Mouse (Mus musculus): ENCODE results near the gene Hes6.

Gene Hes6

GRCm38 (mm10) chr1:91441855-91442254, 28.0 kb upstream of the Hes6 start:
- DNase-seq (ENCODE audit: low read depth), result no peak

- no peak for DNase-seq (ENCODE audit: low read depth)
Observed at GRCm38 (mm10) chr1:91439776-91440175, 25.9 kb upstream of the Hes6 start.

- DNase-seq (ENCODE audit: low read depth), result no peak
Observed at GRCm38 (mm10) chr1:91437573-91437972, 23.7 kb upstream of the Hes6 start.

GRCm38 (mm10) chr1:91437083-91437400, 23.2 kb upstream of the Hes6 start:
- no peak for DNase-seq (ENCODE audit: low read depth)

GRCm38 (mm10) chr1:91436380-91437082, 22.7 kb upstream of the Hes6 start:
- DNase-seq (ENCODE audit: low read depth), result no peak

GRCm38 (mm10) chr1:91435606-91436130, 21.8 kb upstream of the Hes6 start:
- DNase-seq (ENCODE audit: low read depth), result no peak

GRCm38 (mm10) chr1:91434905-91435304, 21.1 kb upstream of the Hes6 start:
- DNase-seq (ENCODE audit: low read depth), result no peak

GRCm38 (mm10) chr1:91430761-91431160, 16.9 kb upstream of the Hes6 start:
- no peak for DNase-seq (ENCODE audit: low read depth)

GRCm38 (mm10) chr1:91429212-91429611, 15.4 kb upstream of the Hes6 start:
- no peak for DNase-seq (ENCODE audit: low read depth)

- peak; percentile 59 for DNase-seq (ENCODE audit: low read depth)
Observed at GRCm38 (mm10) chr1:91428614-91429013, 14.8 kb upstream of the Hes6 start.

GRCm38 (mm10) chr1:91426397-91426796, 12.6 kb upstream of the Hes6 start:
- DNase-seq (ENCODE audit: low read depth), result no peak

- no peak for DNase-seq (ENCODE audit: low read depth)
Observed at GRCm38 (mm10) chr1:91420601-91421065, 6.8 kb upstream of the Hes6 start.

GRCm38 (mm10) chr1:91419862-91420600, 6.2 kb upstream of the Hes6 start:
- DNase-seq (ENCODE audit: low read depth), result no peak

- no peak for DNase-seq (ENCODE audit: low read depth)
Observed at GRCm38 (mm10) chr1:91417991-91418390, 4.2 kb upstream of the Hes6 start.

GRCm38 (mm10) chr1:91415311-91415710, 1.5 kb upstream of the Hes6 start:
- DNase-seq (ENCODE audit: low read depth), result no peak

GRCm38 (mm10) chr1:91414903-91415302, 1.1 kb upstream of the Hes6 start:
- no peak for DNase-seq (ENCODE audit: low read depth)

GRCm38 (mm10) chr1:91413536-91413897, 321 bp downstream of the Hes6 start:
- DNase-seq (ENCODE audit: low read depth), result no peak

- DNase-seq (ENCODE audit: low read depth), result peak; percentile 87
Observed at GRCm38 (mm10) chr1:91413030-91413506, 770 bp downstream of the Hes6 start.

GRCm38 (mm10) chr1:91412286-91413029, 1.4 kb downstream of the Hes6 start:
- no peak for DNase-seq (ENCODE audit: low read depth)

GRCm38 (mm10) chr1:91411631-91412285, 2.1 kb downstream of the Hes6 start:
- DNase-seq (ENCODE audit: low read depth), result no peak

GRCm38 (mm10) chr1:91407819-91408218, 6.0 kb downstream of the Hes6 start:
- no peak for DNase-seq (ENCODE audit: low read depth)

Data from c-Kit-positive CD71-positive TER-119-negative erythroid progenitor cells, embryonic 14.5 days (primary cell).